Mouse (Mus musculus) MN1 (cell line): ENCODE measurements around the gene Arpp19.

Experiments used
- DNase-seq: peaks from one replicate; pipeline ENCODE4 v3.0.0-alpha.2; 2016; ENCODE audit warnings: low spot score

Gene Arpp19

DNA sequence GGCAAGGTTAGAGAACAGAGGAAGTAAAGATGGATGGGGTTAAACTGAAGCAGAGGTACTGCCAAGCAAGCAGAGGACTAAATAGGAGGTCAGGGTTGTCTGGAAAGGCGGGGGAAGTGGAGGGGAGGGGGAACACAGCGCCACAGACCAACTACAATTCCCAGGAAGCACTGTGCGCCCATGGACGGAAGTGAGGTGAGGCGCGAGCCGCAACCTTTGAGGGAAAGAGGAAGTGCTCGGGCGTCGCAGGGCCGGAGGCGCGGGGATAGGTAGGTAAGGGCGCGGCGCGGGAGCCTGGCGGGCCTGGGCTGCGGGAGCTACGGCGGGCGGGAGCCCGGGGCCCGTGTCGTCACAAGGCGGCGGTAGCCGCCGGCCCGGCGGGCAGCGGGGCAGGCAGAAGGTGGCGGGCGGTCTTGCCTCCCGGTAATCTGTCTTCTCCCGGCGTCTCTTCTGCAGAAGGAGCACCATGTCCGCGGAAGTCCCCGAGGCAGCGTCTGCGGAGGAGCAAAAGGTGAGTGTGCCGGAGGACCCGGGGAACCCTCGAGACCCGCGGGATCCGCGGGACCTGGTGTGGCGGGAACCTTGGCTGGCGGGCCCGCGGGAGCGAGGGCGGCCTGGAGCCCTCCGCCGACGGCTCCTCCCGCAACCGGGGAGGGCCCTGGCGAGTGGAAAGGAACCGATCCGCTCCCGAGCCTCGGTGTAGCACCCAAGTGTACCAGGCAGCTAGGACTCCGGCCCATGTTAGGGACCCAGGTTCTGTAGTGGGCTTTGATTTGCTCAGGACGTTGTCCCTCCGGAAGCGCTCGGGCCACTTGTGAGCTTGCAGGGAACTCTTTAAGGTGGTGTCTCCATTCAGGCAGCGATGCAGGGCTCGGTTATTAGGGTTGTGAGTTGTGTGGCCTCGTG, at the start of gene Arpp19:
TSS of gene Arpp19 (plus strand) at position 164 of the 906 bp plus-strand sequence.
- peak; percentile 86 for DNase-seq

DNA sequence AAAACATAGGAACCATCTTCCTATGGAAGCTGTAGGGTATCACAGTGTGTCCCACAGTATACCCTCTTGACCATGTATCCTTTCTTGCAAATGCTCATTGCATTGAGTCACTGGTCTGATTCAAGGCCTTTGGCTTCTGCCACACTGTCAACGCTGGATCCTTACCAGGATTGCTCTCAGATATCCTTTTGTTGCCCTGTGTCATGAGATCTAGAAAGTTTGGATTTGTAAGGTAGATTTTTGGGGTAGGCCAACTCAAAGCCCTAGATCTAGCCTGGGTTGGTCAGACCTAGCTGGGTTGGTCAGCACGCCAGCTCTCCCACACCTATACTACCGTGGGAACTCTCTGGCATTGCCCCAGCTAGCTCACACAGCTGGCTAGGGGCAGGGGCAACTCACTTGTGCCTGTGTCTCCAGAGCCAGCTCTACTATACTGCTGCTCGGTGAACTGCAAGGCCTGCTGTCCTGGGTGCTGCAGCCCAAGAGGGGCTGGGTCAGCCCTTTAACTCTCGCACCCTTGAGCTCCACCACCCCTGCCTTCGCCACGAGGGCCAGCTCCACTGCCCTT, 48.4 kb upstream of the Arpp19 start:
- DNase-seq: no peak

- no peak for DNase-seq
Observed at GRCm38 (mm10) chr9:74989990-74990389, 47.4 kb upstream of the Arpp19 start.

DNA sequence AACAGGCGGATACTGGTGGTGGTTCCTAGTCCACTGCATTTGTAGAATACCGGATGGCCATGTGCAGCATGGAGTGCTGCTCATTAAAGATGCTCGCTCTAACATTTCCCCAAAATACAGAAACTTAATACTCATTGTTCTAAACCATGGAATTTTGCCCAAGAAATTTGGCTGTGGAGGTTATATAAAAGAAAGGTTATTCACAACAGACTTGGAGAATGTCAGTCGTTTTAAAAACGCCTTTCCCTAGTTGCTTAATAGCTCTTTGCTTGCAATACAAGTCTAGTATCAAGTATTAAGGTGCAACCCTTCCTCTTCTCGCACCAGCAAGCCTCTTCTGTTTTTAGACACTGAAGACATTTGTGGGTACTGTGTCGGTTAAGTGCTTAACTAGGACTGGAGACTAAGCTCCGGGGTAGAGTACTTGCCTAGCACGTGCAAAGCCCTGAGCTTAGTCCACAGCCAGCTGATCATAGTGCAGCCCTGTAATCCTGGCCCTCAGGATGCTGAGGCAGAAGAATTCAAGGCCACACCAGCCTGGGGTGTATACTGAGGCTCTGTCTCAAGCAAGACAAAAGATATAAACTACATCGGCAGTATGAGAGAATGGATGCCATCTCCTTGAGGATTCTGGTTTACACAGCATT, 42.7 kb upstream of the Arpp19 start:
- no peak for DNase-seq

GRCm38 (mm10) chr9:74996349-74996748, 41.1 kb upstream of the Arpp19 start:
- no peak for DNase-seq

GRCm38 (mm10) chr9:74997976-74998375, 39.4 kb upstream of the Arpp19 start:
- no peak for DNase-seq

DNA sequence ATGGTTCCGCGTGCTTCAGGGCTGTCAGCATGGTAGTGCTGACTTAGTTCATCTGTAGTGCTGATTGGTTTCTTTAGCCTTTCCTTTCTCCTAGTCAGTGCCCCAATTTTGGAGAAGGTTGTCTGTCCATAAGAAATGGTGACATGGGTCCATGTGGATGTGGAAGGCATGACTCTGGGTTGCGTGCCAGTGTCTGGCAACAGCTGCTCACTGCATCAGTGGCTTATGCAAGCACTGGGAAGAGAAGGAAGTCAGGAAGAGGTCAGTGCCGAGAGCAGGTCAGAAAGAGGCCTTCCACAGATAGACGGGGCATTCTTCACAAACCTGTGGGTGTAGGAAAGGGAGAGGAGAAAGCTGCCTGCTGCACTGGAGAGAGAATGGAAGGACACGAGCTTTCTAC, 36.4 kb upstream of the Arpp19 start:
- no peak for DNase-seq

DNA sequence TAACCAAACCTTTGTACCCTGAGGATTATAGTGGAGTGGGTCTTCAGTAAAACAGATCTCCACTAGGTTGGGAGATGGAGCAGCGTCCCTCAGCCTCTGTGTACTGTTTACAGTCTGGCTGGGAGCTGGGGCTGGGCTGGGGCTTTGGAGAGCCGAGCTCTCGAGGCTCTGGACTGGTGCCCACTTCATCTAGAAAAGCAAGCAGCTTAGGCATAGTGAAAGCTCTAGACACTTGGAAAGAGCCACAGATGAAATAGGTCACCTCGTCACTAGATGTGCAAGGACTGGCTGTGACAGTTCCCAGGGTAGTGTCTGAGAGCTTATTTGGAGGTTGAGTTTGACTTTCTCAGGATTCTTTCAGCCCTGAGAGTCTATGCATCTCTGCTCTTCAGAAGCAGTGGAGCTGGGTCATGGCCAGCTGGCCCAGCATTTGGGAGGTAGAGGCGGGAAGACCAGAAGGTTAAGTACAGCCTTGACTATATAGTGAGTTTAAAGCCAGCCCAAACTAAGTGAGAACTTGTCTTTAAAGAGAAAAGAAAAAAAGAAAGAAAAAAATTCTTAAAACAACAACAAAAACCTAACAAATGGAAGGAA, 35.7 kb upstream of the Arpp19 start:
- DNase-seq: no peak

DNA sequence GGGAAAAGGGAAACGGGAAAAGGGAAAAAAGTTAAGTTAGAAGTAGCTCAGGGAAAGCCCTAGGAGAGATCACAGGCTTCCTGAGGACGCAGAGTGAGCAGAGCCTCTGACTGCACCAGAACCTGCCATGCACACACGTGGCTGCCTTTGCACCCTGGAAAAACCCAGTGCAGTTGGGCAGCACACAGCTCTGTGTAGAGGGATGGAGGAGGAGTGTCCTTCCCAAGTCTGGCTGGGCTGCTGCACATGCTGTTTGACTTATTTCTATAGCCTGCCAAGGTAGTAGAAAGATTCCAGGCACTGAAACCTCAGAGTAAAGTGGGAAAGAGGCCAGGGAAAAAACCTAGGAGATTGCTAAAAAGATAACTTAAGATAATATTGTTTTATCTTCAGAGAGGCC, 35.2 kb upstream of the Arpp19 start:
- no peak for DNase-seq

GRCm38 (mm10) chr9:75004203-75004602, 33.2 kb upstream of the Arpp19 start:
- DNase-seq: no peak

DNA sequence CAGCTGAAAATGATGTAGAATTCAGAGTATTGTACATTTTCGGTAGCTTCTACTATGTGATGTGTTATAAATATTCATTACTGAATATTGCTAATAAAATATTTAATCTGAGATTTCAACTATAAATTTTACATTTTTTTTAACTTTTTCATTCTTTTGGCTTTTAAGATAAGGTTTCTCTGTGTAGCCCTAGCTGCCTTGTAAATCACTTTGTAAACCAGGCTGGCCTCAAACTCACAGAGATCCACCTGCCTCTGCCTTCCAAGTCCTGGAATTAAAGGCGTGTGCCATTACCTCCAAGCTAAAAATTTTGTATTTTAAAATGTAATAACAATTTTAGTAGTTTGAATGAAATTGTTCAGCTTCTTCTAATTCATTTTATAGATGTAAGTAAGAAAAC, 20.8 kb upstream of the Arpp19 start:
- DNase-seq: no peak

DNA sequence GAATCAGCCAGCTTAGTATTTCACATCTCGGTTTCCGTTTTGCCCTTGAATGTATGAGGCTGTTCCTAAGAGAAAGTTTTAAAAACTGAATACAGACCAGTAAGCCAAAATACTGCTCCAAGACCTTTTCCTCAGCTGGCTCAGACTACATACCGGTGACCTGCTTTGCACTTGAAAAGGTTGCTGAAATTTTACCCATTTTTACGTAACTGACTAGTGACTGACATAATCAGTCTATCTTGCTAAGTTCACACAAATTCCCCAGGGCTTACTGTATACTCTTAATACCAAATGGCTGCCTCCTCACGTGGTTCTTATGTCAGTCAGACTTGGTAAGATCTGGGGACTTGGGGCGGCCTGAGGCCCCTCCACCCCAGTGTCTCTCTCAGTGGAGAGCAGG, 18.2 kb upstream of the Arpp19 start:
- DNase-seq: no peak

- DNase-seq: no peak
Observed at GRCm38 (mm10) chr9:75019592-75019991, 17.8 kb upstream of the Arpp19 start.

GRCm38 (mm10) chr9:75020561-75020960, 16.9 kb upstream of the Arpp19 start:
- DNase-seq: no peak

DNA sequence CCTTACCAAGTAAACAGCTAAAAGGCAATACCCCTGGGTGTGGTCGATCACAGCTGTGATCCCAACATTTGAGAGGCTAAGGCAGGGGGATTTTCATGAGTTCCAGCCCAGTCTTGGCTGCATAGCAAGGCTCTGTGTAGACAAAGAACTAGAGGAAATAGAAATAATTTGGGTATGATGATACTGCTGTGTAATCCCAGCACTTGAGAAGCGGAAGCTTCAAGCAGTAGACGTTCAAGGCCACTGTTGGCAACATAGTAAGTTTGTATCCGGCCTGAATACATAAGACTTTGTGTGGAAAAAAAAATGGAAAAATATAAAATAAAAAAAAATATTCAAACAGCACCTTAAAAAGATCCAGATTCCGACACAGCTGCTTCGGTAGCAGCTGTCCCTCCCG, 14.9 kb upstream of the Arpp19 start:
- no peak for DNase-seq

- no peak for DNase-seq
Observed at GRCm38 (mm10) chr9:75023150-75023894, 14.1 kb upstream of the Arpp19 start.

DNA sequence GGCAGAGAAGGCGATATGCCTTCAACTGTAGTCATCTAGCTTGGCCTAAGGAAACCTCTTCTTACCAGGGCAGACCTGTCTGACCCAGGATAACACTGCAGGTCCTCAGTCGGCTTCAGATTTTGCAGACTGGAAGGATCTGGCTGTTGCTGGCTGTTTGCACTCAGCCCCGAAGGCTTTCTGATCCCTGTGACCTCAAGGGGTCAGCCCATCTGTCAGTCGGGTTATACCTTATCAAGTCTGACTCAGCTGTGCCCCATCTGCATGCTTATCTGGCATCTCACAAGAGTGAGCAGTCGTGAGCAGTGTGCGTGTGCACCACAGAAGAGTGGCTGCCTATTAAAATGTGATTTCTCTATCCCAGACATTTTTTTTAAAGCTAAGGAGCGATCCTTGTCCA, 13.3 kb upstream of the Arpp19 start:
- no peak for DNase-seq

GRCm38 (mm10) chr9:75025689-75026088, 11.7 kb upstream of the Arpp19 start:
- no peak for DNase-seq

DNA sequence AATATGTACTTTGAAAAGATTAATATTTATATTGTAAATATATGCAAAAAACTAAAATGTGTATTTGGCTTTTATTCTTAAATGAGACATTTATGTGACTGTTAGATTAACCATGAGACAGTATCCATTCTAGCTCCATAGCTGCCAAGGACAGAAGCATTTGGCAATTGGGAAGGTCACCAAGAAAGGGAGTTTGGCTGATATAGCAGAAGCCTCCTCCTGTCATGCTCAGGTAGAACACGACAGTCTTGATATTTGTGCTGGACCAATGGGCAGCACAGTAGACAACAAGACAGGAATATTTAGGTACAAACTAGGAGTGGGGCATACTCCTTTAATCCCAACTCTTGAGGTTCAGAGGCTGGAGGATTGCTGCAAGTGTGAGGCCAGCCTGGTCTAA, 5.0 kb upstream of the Arpp19 start:
- DNase-seq: no peak

GRCm38 (mm10) chr9:75033141-75033540, 4.3 kb upstream of the Arpp19 start:
- peak; percentile 35 for DNase-seq

GRCm38 (mm10) chr9:75034691-75035090, 2.7 kb upstream of the Arpp19 start:
- DNase-seq: no peak

DNA sequence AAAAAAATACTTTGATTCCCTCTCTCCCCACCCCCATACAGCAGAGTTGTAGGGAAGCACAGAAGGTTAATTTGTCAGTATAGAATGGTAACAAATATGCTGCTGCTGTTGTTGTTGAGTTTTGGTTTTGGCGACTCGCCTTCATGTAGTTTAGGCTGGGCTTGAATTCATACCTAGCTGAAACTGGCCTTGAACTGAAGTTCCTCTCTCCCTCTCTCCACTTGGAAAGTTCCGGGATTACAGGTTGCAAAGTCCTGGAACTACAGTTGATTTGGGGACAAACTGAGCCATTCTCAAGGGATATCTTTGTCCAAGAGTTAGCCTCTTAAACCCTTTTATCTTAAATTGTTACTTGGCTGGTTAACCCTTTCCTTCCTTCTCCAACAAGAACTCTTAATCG, 1.5 kb upstream of the Arpp19 start:
- DNase-seq: no peak
